In the genomic region with DNA sequence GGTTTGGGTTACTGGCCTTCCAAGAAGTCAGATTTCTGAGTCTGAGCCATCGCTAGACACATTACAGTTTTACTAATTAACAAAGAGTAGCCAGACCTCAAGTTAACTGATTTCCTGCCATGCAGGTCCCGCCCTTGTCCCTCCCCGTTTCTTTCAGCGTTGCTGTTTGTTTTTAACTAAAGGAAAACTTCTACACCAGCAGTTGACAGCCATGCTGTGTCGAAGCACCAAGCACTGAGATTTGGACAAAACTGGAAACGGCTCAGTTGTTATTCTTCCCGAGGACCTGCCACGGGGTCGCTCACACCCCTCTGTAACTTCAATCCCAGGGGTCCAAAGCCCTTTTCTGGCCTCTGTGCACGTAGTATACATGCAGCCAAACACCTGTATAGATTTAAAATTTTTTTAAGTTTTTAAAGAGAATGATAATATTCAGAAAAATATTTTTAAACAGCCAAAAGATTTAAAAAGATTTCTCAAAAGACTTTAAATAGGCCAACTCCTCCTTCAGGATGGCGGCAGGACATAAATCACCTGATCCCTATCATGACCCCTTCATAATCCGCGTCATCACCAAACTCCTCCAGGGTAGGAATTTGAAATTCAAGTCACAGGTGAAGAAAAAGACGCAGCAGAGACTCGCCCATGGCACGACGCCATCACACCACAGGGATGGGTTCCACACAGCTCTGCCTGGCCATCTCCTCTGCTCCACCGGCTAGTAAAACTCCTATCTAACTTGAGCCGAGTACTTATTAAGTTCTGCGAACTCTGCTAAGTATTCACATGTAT, we compare ENCODE assay signal across 1 mouse cellular context.
A peak's percentile ranks its signal among the peaks of the same experiment; 100 is the strongest.
TF ChIP-seq lines count a peak whose summit lies in the region.

No protein-coding gene starts in this region.

TF ChIP-seq in MEL, 35 proteins besides CTCF, POLR2A, EP300 and RAD21 (continued from another document):
- TF ChIP-seq E2F4 (IDR thresholded peaks at IDR 0.05; ENCODE audit: borderline replicate concordance, low read depth, low read length) = 0 out of 2 replicates have a peak, but pooled peaks have one; percentile 25
- no peak for TF ChIP-seq MEF2A (IDR thresholded peaks at IDR 0.05; ENCODE audit: extremely low read depth, insufficient replicate concordance, low read depth, low read length, poor library complexity, severe bottlenecking)
- TF ChIP-seq TAL1 (IDR thresholded peaks at IDR 0.05; ENCODE audit: low read length) = no peak
- peak; percentile 80 for TF ChIP-seq MXI1 (IDR thresholded peaks at IDR 0.05; ENCODE audit: low read depth, low read length)
- TF ChIP-seq JUND (IDR thresholded peaks at IDR 0.05; ENCODE audit: low read depth, low read length) = no peak
- TF ChIP-seq SIN3A (IDR thresholded peaks at IDR 0.05; ENCODE audit: low read length) = peak; percentile 75
